Mouse (Mus musculus) heart, postnatal 0 days (tissue): ENCODE data around the gene Csrnp2. TPM values are rescaled to one million over a fixed set of nuclear protein-coding genes. Genes with fewer than 3 reads are reported as not detected.

Experiments
- ATAC-seq: fragments of 200-750 bp; cut with Nextera tagmentation; 2 replicates; pipeline ENCODE4 v1.8.0; 2017; ENCODE audit warnings: low read depth, moderate number of reproducible peaks, moderate library complexity; ENCODE audit not compliant: insufficient read depth
- DNase-seq: peaks from one replicate; pipeline ENCODE4 v3.0.0-alpha.2; 2016; ENCODE audit warnings: low spot score
- H3K27ac ChIP-seq: fragments of 300-500 bp; sonication (generic); 2 replicates; pipeline ENCODE4 v1.5.1; 2014; ENCODE audit warnings: low read depth, mild to moderate bottlenecking
- H3K27me3 ChIP-seq: fragments of 300-500 bp; sonication (generic); 2 replicates; pipeline ENCODE4 v1.6.1; 2014; ENCODE audit warnings: low read length, mixed read lengths; ENCODE audit not compliant: control insufficient read depth, insufficient read depth
- H3K36me3 ChIP-seq: fragments of 300-500 bp; sonication (generic); replicated peaks from 2 replicates; pipeline ENCODE4 v1.6.1; 2014; ENCODE audit warnings: low read length, mixed read lengths; ENCODE audit not compliant: control insufficient read depth, insufficient read depth
- H3K4me1 ChIP-seq: fragments of 300-500 bp; sonication (generic); 2 replicates; pipeline ENCODE4 v1.6.1; 2014; ENCODE audit warnings: antibody characterized with exemption; ENCODE audit not compliant: control insufficient read depth, insufficient read depth
- H3K4me2 ChIP-seq: fragments of 300-500 bp; sonication (generic); 2 replicates; pipeline ENCODE4 v1.6.1; 2014; ENCODE audit warnings: low read depth, mild to moderate bottlenecking, low read length, moderate library complexity
- H3K4me3 ChIP-seq: fragments of 300-500 bp; sonication (generic); 2 replicates; pipeline ENCODE4 v1.5.1; 2014; ENCODE audit warnings: low read depth, low read length
- H3K9ac ChIP-seq: fragments of 300-500 bp; sonication (generic); replicated peaks from 2 replicates; pipeline ENCODE4 v1.6.1; 2014; ENCODE audit warnings: low read depth, low read length, mixed read lengths
- H3K9me3 ChIP-seq: fragments of 300-500 bp; sonication (generic); replicated peaks from 2 replicates; pipeline ENCODE4 v1.6.1; 2016; ENCODE audit warnings: low read length; ENCODE audit not compliant: control insufficient read depth
- CTCF ChIP-seq: IDR thresholded peaks from 2 replicates; pipeline ENCODE4 v1.5.1; 2016; ENCODE audit warnings: antibody characterized with exemption, control low read depth, low read depth
- EP300 ChIP-seq: IDR thresholded peaks from 2 replicates; pipeline ENCODE4 v1.6.1; 2016; ENCODE audit warnings: antibody characterized with exemption, low read depth
- WGBS: fragments of 180-500 bp; shearing (Covaris S2); extraction: QIAGEN DNeasy Blood & Tissue Kit; methylation state at CpG from one replicate; pipeline ENCODE4 v1.1.7; 2014; 5-methylcytosine and 5-hydroxymethylcytosine counted together
- polyA plus RNA-seq: library from polyadenylated mRNA; unstranded; fragments of >200 nt; fragmentation: Nextera tagmentation; extraction: Ambion mirVana; gene quantifications from 2 replicates; pipeline ENCODE4 v1.2.1, GENCODE M21; 2015
- total RNA-seq: library from RNA; depleted of rRNA; stranded (reverse); fragments of >200 nt; gene quantifications from 2 replicates; pipeline ENCODE4 v1.2.3, GENCODE M21; 2014; ENCODE audit warnings: low replicate concordance

Gene Csrnp2
- total and polyA plus RNA-seq, 2 experiments from 2014 or later: 5.0 to 6.0 TPM

DNA sequence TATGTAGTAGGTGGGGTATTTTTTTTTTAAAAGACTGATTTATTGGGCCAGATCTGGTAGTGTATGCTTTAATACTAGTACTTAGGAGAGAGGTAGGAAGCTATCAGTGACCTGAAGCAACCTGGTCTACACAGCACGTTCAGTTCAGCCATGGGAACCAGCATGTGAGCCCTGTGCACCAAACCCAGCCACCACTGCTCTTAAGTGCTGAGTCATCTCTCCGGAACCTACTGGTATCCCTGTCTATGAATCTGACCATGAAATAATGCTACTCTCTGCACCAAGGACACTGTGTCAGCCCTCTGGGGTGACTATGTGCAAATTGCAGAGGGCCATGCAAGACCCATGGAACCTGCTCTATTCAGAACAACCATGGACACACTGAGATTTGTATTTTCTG lies 8.2 kb downstream of the Csrnp2 start:
- no peaks in the 10 kb centered on the region for H3K27me3 ChIP-seq
- no peak overlapping the region for H3K9ac ChIP-seq
- H3K9me3 ChIP-seq: no peaks in the 10 kb centered on the region
- ATAC-seq (no peak), DNase-seq (no peak)
- H3K4me3 ChIP-seq: no peak overlapping the region
- TF ChIP-seq EP300: no peak
- no peak for TF ChIP-seq CTCF
- no peak overlapping the region for H3K4me2 ChIP-seq
- 82% methylated on average over 2 of the region's 2 CpGs for WGBS
- H3K4me1 ChIP-seq: peaks cover 15% of the 10 kb centered on the region
- peaks cover 46% of the 10 kb centered on the region for H3K36me3 ChIP-seq
- H3K27ac ChIP-seq: no peak overlapping the region

GRCm38 (mm10) chr15:100486450-100486849 lies 8.8 kb downstream of the Csrnp2 start:
- no peaks in the 10 kb centered on the region for H3K27me3 ChIP-seq

DNA sequence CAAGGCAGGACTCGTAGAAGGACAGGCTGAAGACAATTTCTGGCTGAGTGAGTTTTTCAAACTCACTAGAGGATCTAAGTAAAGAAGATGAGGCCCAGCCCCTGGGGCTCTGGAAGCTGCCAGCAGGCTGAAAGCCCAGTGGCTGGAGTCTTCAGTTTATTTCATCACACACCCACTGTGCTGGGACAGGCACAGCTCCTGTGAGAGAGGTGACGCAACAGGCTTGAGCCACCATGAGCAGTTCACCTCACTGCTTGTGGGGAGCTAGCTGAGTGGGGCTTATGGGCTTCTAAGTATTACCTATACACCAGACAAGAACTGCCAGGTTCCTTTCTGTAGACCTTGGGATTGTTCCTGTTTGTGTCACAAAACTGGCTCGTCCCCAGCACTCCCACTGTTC lies 9.7 kb downstream of the Csrnp2 start:
- WGBS: 77% methylated on average over 3 of the region's 3 CpGs

More at GRCm38 (mm10) chr15:100486450-100486849, 8.8 kb downstream of the Csrnp2 start:
- no peak overlapping the region for H3K9ac ChIP-seq
- H3K9me3 ChIP-seq: no peaks in the 10 kb centered on the region
- no peak for DNase-seq
- H3K4me1 ChIP-seq: peaks cover 15% of the 10 kb centered on the region
- TF ChIP-seq CTCF (no peak), EP300 (no peak)
- no peak overlapping the region for H3K4me2 ChIP-seq
- WGBS: 55% methylated on average over 7 of the region's 7 CpGs
- peaks cover 52% of the 10 kb centered on the region for H3K36me3 ChIP-seq
- no peak overlapping the region for H3K27ac ChIP-seq
- no peak overlapping the region for H3K4me3 ChIP-seq
- no peak for ATAC-seq

DNA sequence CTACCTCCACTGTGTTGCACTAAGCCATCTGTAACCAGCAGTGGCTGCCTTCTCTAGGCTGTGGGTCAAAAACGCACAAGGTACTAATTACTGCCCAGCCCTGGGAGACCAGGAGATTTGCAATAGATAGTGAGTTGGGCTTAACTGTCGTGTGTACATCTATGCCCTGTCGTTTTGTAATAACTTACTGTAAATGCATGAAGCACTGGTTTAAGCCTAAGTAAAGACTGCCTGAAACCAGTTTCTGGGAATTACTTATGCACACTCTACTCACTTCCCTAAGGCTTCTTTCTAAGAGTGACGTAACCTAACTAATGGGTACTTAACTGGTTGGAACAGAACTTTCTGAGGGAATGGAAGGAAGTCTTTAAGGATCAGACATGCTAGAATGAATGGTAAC lies 16.4 kb downstream of the Csrnp2 start:
- H3K9ac ChIP-seq: no peak overlapping the region

More for the DNA sequence above, 9.7 kb downstream of the Csrnp2 start:
- DNase-seq (no peak), ATAC-seq (no peak)
- no peak overlapping the region for H3K27ac ChIP-seq
- H3K4me3 ChIP-seq: no peak overlapping the region
- peaks cover 14% of the 10 kb centered on the region for H3K4me1 ChIP-seq
- H3K27me3 ChIP-seq: no peaks in the 10 kb centered on the region
- no peak overlapping the region for H3K9ac ChIP-seq
- peaks cover 61% of the 10 kb centered on the region for H3K36me3 ChIP-seq
- H3K4me2 ChIP-seq: no peak overlapping the region
- H3K9me3 ChIP-seq: no peaks in the 10 kb centered on the region
- TF ChIP-seq CTCF (no peak), EP300 (no peak)

DNA sequence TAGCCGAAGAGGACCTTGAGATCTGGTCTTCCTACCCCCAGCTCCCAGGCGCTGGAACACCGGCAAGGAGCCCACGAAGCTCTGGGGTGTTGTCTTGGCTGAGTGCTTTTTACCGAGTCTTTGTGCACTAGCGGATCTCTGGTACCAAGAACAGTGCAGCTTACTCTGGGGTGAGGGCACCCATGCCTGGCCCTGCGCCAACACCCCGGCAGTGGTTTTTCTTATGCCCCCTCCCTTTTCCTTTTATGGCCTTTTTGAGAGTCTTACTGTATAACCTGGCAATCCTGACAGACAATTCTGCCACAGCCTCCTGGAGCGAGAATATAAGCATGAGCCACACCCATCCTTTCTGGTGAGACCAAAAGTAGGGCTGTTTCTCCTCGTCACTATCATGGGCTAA lies 16.9 kb downstream of the Csrnp2 start:
- no peak overlapping the region for H3K4me3 ChIP-seq
- DNase-seq (no peak), ATAC-seq (no peak)
- H3K36me3 ChIP-seq: peaks cover 94% of the 10 kb centered on the region
- no peaks in the 10 kb centered on the region for H3K4me1 ChIP-seq
- H3K27ac ChIP-seq: no peak overlapping the region
- WGBS: 83% methylated on average over 10 of the region's 10 CpGs
- H3K27me3 ChIP-seq: no peaks in the 10 kb centered on the region
- H3K9ac ChIP-seq: no peak overlapping the region
- TF ChIP-seq EP300: no peak
- no peak for TF ChIP-seq CTCF
- no peak overlapping the region for H3K4me2 ChIP-seq
- H3K9me3 ChIP-seq: no peaks in the 10 kb centered on the region

More for the DNA sequence above, 16.4 kb downstream of the Csrnp2 start:
- WGBS: 83% methylated on average over 4 of the region's 4 CpGs
- no peaks in the 10 kb centered on the region for H3K9me3 ChIP-seq
- no peak for TF ChIP-seq CTCF
- no peak for TF ChIP-seq EP300
- DNase-seq: no peak
- peaks cover 94% of the 10 kb centered on the region for H3K36me3 ChIP-seq
- H3K27me3 ChIP-seq: no peaks in the 10 kb centered on the region
- no peak overlapping the region for H3K4me3 ChIP-seq
- ATAC-seq: no peak
- H3K4me1 ChIP-seq: no peaks in the 10 kb centered on the region
- no peak overlapping the region for H3K4me2 ChIP-seq
- no peak overlapping the region for H3K27ac ChIP-seq

DNA sequence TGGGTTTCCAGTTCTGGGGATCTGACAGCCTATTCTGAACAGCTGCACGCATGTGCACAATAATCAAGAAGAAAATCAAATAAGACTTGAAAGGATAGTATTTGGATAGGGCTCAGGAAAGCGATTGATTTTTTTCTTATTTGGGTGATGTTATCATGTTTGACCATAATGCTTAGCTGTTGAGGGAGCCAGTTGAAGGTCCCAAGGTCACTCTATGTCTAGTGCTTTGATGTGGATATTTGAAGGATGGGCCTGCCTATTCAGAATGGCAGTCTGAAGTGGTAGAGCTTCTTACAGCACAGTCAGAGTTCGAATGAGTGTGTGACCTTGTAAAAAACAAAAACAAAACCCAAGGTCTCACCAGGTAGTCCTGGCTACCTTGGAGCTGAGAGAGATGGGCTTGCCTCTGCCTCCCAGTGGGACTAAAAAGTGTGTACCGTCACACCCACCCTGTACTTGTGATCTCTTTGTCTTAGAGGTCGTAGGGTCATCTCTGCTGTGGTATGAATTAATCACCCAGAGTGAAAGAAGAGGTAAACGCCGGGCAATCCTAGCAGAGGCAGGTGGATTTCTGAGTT lies 21.3 kb downstream of the Csrnp2 start:
- 77% methylated on average over 7 of the region's 7 CpGs for WGBS
- Histone ChIP-seq H3K9ac (no peak overlapping the region), H3K4me2 (no peak overlapping the region), H3K9me3 (no peaks in the 10 kb centered on the region), H3K4me3 (no peak overlapping the region), H3K27ac (no peak overlapping the region), H3K4me1 (peaks cover 10% of the 10 kb centered on the region), H3K27me3 (no peaks in the 10 kb centered on the region), H3K36me3 (peaks cover 78% of the 10 kb centered on the region)
- DNase-seq: no peak
- no peak for ATAC-seq
- TF ChIP-seq EP300 (no peak), CTCF (no peak)
